ENCODE assay signal across 13 mouse cellular contexts in genomic region chr8:108218171-108218840, GRCm38 (mm10).
A peak's percentile ranks its signal among the peaks of the same experiment; 100 is the strongest.
DNase-seq lines count a peak whose midpoint lies in the region; ATAC-seq lines count a peak whose summit lies in the region.
"Had no signal": no experiment of that assay in that cellular context is flagged by ENCODE, and none has a peak within 500 bp of the region (broad histone marks: within the 10 kb centered on the region; RNA-seq: fewer than 3 reads in every experiment).

No protein-coding gene starts in this region.

- no peak overlapping the region for H3K27ac ChIP-seq in heart, embryonic 15.5 days
- H3K27ac ChIP-seq in neural tube, embryonic 15.5 days (replicated peaks) = peak overlapping the region; percentile 45; the same call in 1 of the 2 replicates
- H3K27ac ChIP-seq: embryonic facial prominence, embryonic 13.5 days; liver, embryonic 15.5 days had no signal

- ATAC-seq in heart, embryonic 15.5 days (replicated peaks; ENCODE audit: insufficient number of reproducible peaks, insufficient read depth, low FRiP score, low read depth) = no peak
- no peak for ATAC-seq in neural tube, embryonic 15.5 days (ENCODE audit: low FRiP score)
- ATAC-seq: inflammation-experienced regulatory T-cells, adult 6 months had no signal

- H3K4me1 ChIP-seq in heart, embryonic 15.5 days (replicated peaks) = peaks cover 8% of the 10 kb centered on the region
- peaks cover 11% of the 10 kb centered on the region for H3K4me1 ChIP-seq in neural tube, embryonic 15.5 days
- H3K4me1 ChIP-seq: liver, embryonic 15.5 days had no signal

- no peaks in the 10 kb centered on the region for H3K9me3 ChIP-seq in heart, embryonic 15.5 days (replicated peaks)
- H3K9me3 ChIP-seq in neural tube, embryonic 15.5 days (replicated peaks) = no peaks in the 10 kb centered on the region
- H3K9me3 ChIP-seq: embryonic facial prominence, embryonic 13.5 days; liver, embryonic 15.5 days had no signal

- H3K36me3 ChIP-seq in heart, embryonic 15.5 days = no peaks in the 10 kb centered on the region
- H3K36me3 ChIP-seq in neural tube, embryonic 15.5 days = no peaks in the 10 kb centered on the region
- H3K36me3 ChIP-seq: embryonic facial prominence, embryonic 13.5 days; liver, embryonic 15.5 days had no signal

- intact Hi-C loops in heart, postnatal 36 days (cut with DNase I) = no loop called here

- no peaks in the 10 kb centered on the region for H3K27me3 ChIP-seq in heart, embryonic 15.5 days
- no peaks in the 10 kb centered on the region for H3K27me3 ChIP-seq in neural tube, embryonic 15.5 days (replicated peaks)
- H3K27me3 ChIP-seq: embryonic facial prominence, embryonic 13.5 days; liver, embryonic 15.5 days had no signal

- peak; percentile 27 to 45 for DNase-seq in adrenal gland, adult (ENCODE audit: inconsistent age in 2 of 2, low spot score in 1 of 2)
- DNase-seq in adrenal gland, adult 18-20 months (ENCODE audit: low spot score in 2 of 2) = no peak
- DNase-seq in heart, postnatal 36 days = no peak
- peak; percentile 54 for DNase-seq in retina, postnatal 1 day
- no peak for DNase-seq in retina, embryonic 14.5 days (ENCODE audit: low spot score)
- DNase-seq in embryo, embryonic 10.5 days (ENCODE audit: low spot score) = no peak
- DNase-seq: cerebellum, adult 11 months; thymus, adult 18-20 months had no signal

- WGBS in heart, embryonic 15.5 days = 21% methylated on average over 13 of the region's 13 CpGs
- WGBS in neural tube, embryonic 15.5 days = 28% methylated on average over 13 of the region's 13 CpGs

- H3K4me3 ChIP-seq in heart, embryonic 15.5 days = no peak overlapping the region
- no peak overlapping the region for H3K4me3 ChIP-seq in neural tube, embryonic 15.5 days (replicated peaks)
- H3K4me3 ChIP-seq: embryonic facial prominence, embryonic 13.5 days; liver, embryonic 15.5 days had no signal

- peak overlapping the region; percentile 50 for H3K4me2 ChIP-seq in heart, embryonic 15.5 days
- H3K4me2 ChIP-seq in neural tube, embryonic 15.5 days = no peak overlapping the region
- H3K4me2 ChIP-seq: embryonic facial prominence, embryonic 13.5 days; liver, embryonic 15.5 days had no signal

- H3K9ac ChIP-seq in heart, embryonic 15.5 days = no peak overlapping the region
- no peak overlapping the region for H3K9ac ChIP-seq in neural tube, embryonic 15.5 days (replicated peaks)
- H3K9ac ChIP-seq: embryonic facial prominence, embryonic 13.5 days; liver, embryonic 15.5 days had no signal

Comparison
In these comparisons a context has a peak if more than half of its experiments do, and no peak if none do; other contexts are left out.
1. DNase-seq: peak in adrenal gland, adult (2 of 2) and retina, postnatal 1 day (single experiment); none in adrenal gland, adult 18-20 months (0 of 2), heart, postnatal 36 days (0 of 2), retina, embryonic 14.5 days (single experiment) and embryo, embryonic 10.5 days (single experiment).